Mouse (Mus musculus) liver, embryonic 14.5 days (tissue): Measurements from ENCODE around the gene Pebp1.

Experiments
- CTCF ChIP-seq: IDR thresholded peaks from 2 replicates; pipeline ENCODE4 v1.5.1; 2016; ENCODE audit warnings: antibody characterized with exemption, low read depth, control low read depth
- EP300 ChIP-seq: IDR thresholded peaks from 2 replicates; pipeline ENCODE4 v1.6.1; 2016; ENCODE audit warnings: antibody characterized with exemption, low read depth

DNA sequence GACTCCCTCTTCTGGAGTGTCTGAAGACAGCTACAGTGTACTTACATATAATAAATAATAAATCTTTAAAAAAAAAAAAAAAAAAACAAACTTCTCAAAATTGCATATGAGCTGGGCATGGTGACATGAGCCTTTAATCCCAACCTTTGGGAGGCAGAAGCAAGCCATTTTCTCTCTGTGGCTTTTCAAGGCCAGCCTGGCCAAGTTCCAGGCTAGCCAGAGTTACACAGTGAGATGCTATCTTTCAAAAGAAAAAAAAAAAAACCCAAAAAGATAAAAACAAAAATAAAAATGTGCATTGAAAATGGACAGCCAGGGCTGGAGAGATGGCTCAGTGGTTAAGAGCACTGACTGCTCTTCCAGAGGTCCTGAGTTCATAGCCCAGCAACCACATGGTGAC lies 2.2 kb upstream of the Pebp1 start:
- TF ChIP-seq CTCF (no peak), EP300 (no peak)
